Mouse (Mus musculus) liver, embryonic 11.5 days (tissue): ENCODE results near the gene Prkch. TPM values are rescaled to one million over a fixed set of nuclear protein-coding genes. Genes with fewer than 3 reads are reported as not detected.

Source experiments
- ATAC-seq: fragments of 200-750 bp; cut with Nextera tagmentation; replicated peaks from 2 replicates; pipeline ENCODE4 v1.8.0; 2017; ENCODE audit warnings: moderate number of reproducible peaks, mild to moderate bottlenecking, moderate TSS enrichment, moderate library complexity; ENCODE audit not compliant: low FRiP score
- DNase-seq: peaks from one replicate; pipeline ENCODE4 v3.0.0-alpha.2; 2017; ENCODE audit warnings: low spot score
- H3K27ac ChIP-seq: fragments of 300-500 bp; sonication (generic); 2 replicates; pipeline ENCODE4 v1.5.1; 2014; ENCODE audit warnings: mild to moderate bottlenecking, low read depth, low read length, control low read depth
- H3K27me3 ChIP-seq: fragments of 300-500 bp; sonication (generic); replicated peaks from 2 replicates; pipeline ENCODE4 v1.6.1; 2014; ENCODE audit warnings: low read length, mixed read lengths; ENCODE audit not compliant: control insufficient read depth, insufficient read depth
- H3K36me3 ChIP-seq: fragments of 300-500 bp; sonication (generic); 2 replicates; pipeline ENCODE4 v1.6.1; 2014; ENCODE audit warnings: mild to moderate bottlenecking, low read length, moderate library complexity, mixed read lengths; ENCODE audit not compliant: control insufficient read depth, insufficient read depth
- H3K4me1 ChIP-seq: fragments of 300-500 bp; sonication (generic); replicated peaks from 2 replicates; pipeline ENCODE4 v1.6.1; 2014; ENCODE audit warnings: low read length, mixed read lengths; ENCODE audit not compliant: control insufficient read depth, insufficient read depth
- H3K4me2 ChIP-seq: fragments of 300-500 bp; sonication (generic); 2 replicates; pipeline ENCODE4 v1.6.1; 2014; ENCODE audit warnings: mild to moderate bottlenecking, control low read depth, moderate library complexity
- H3K4me3 ChIP-seq: fragments of 300-500 bp; sonication (generic); 2 replicates; pipeline ENCODE4 v1.5.1; 2014; ENCODE audit warnings: low read depth, low read length, control low read depth
- H3K9ac ChIP-seq: fragments of 300-500 bp; sonication (generic); 2 replicates; pipeline ENCODE4 v1.6.1; 2014; ENCODE audit warnings: low read depth, low read length, control low read depth
- H3K9me3 ChIP-seq: fragments of 300-500 bp; sonication (generic); 2 replicates; pipeline ENCODE4 v1.6.1; 2016; ENCODE audit warnings: low read length, inconsistent platforms, mixed read lengths; ENCODE audit not compliant: control insufficient read depth
- WGBS: fragments of 180-500 bp; shearing (Covaris S2); extraction: QIAGEN DNeasy Blood & Tissue Kit; methylation state at CpG from one replicate; pipeline ENCODE4 v1.1.7; 2014; 5-methylcytosine and 5-hydroxymethylcytosine counted together
- polyA plus RNA-seq: library from polyadenylated mRNA; unstranded; fragments of >200 nt; fragmentation: Nextera tagmentation; extraction: Ambion mirVana; gene quantifications from 2 replicates; pipeline ENCODE4 v1.2.1, GENCODE M21; 2014

Gene Prkch
- polyA plus RNA-seq, 1 experiment from 2014 or later: 6.4 TPM

GRCm38 (mm10) chr12:73816866-73817265 lies 232.3 kb downstream of the Prkch start:
- Histone ChIP-seq H3K4me3 (no peak overlapping the region), H3K27me3 (no peaks in the 10 kb centered on the region), H3K27ac (no peak overlapping the region)

GRCm38 (mm10) chr12:73818801-73819200 lies 234.2 kb downstream of the Prkch start:
- Histone ChIP-seq H3K27ac (no peak overlapping the region), H3K27me3 (no peaks in the 10 kb centered on the region), H3K9ac (no peak overlapping the region), H3K4me3 (no peak overlapping the region), H3K4me2 (no peak overlapping the region), H3K9me3 (no peaks in the 10 kb centered on the region), H3K4me1 (no peaks in the 10 kb centered on the region), H3K36me3 (no peaks in the 10 kb centered on the region)
- 22% methylated on average over 1 of the region's 1 CpGs for WGBS
- DNase-seq (no peak), ATAC-seq (no peak)

More at GRCm38 (mm10) chr12:73816866-73817265, 232.3 kb downstream of the Prkch start:
- H3K9ac ChIP-seq: no peak overlapping the region
- no peaks in the 10 kb centered on the region for H3K4me1 ChIP-seq
- ATAC-seq: no peak
- 68% methylated on average over 1 of the region's 1 CpGs for WGBS
- H3K9me3 ChIP-seq: no peaks in the 10 kb centered on the region
- no peak for DNase-seq
- H3K36me3 ChIP-seq: no peaks in the 10 kb centered on the region
- no peak overlapping the region for H3K4me2 ChIP-seq

GRCm38 (mm10) chr12:73821176-73821575 lies 236.6 kb downstream of the Prkch start:
- no peaks in the 10 kb centered on the region for H3K9me3 ChIP-seq
- WGBS: 92% methylated on average over 4 of the region's 4 CpGs

GRCm38 (mm10) chr12:73822331-73822730 lies 237.7 kb downstream of the Prkch start:
- 77% methylated on average over 12 of the region's 12 CpGs for WGBS
- Histone ChIP-seq H3K36me3 (no peaks in the 10 kb centered on the region), H3K4me3 (no peak overlapping the region), H3K9ac (no peak overlapping the region), H3K4me2 (no peak overlapping the region), H3K4me1 (no peaks in the 10 kb centered on the region), H3K27me3 (no peaks in the 10 kb centered on the region), H3K27ac (no peak overlapping the region), H3K9me3 (no peaks in the 10 kb centered on the region)
- ATAC-seq (no peak), DNase-seq (no peak)

More at GRCm38 (mm10) chr12:73821176-73821575, 236.6 kb downstream of the Prkch start:
- Histone ChIP-seq H3K4me3 (no peak overlapping the region), H3K27me3 (no peaks in the 10 kb centered on the region), H3K36me3 (no peaks in the 10 kb centered on the region), H3K4me2 (no peak overlapping the region), H3K27ac (no peak overlapping the region), H3K4me1 (no peaks in the 10 kb centered on the region), H3K9ac (no peak overlapping the region)
- ATAC-seq (no peak), DNase-seq (no peak)

GRCm38 (mm10) chr12:73824828-73825227 lies 240.2 kb downstream of the Prkch start:
- Histone ChIP-seq H3K36me3 (no peaks in the 10 kb centered on the region), H3K4me1 (no peaks in the 10 kb centered on the region), H3K27ac (no peak overlapping the region), H3K9me3 (no peaks in the 10 kb centered on the region), H3K4me2 (no peak overlapping the region), H3K9ac (no peak overlapping the region), H3K4me3 (no peak overlapping the region), H3K27me3 (no peaks in the 10 kb centered on the region)
- 67% methylated on average over 1 of the region's 1 CpGs for WGBS
- no peak for ATAC-seq
- DNase-seq: no peak

Other genes starting within 250 kb of the Prkch start
- gene Tmem30b, start 38.4 kb upstream of the Prkch start, polyA plus RNA-seq: 0.58 and 0.94 TPM in 2 replicates